Mouse (Mus musculus) forebrain, embryonic 11.5 days (tissue): Measurements from ENCODE around the gene Wdr18. TPM values are rescaled to one million over a fixed set of nuclear protein-coding genes. Genes with fewer than 3 reads are reported as not detected.

Experiments used
- ATAC-seq: fragments of 200-750 bp; cut with Nextera tagmentation; replicated peaks from 2 replicates; pipeline ENCODE4 v1.8.0; 2017; ENCODE audit warnings: moderate TSS enrichment; ENCODE audit not compliant: low FRiP score
- DNase-seq: peaks from one replicate; pipeline ENCODE4 v3.0.0-alpha.2; 2017; ENCODE audit warnings: low spot score
- H3K27ac ChIP-seq: fragments of 300-500 bp; sonication (generic); 2 replicates; pipeline ENCODE4 v1.5.1; 2014; ENCODE audit warnings: low read depth, low read length
- H3K27me3 ChIP-seq: fragments of 300-500 bp; sonication (generic); 2 replicates; pipeline ENCODE4 v1.6.1; 2014; ENCODE audit warnings: mild to moderate bottlenecking, low read length, mixed read lengths; ENCODE audit not compliant: control insufficient read depth, insufficient read depth
- H3K36me3 ChIP-seq: fragments of 300-500 bp; sonication (generic); 2 replicates; pipeline ENCODE4 v1.6.1; 2014; ENCODE audit warnings: mild to moderate bottlenecking, low read length, moderate library complexity, mixed read lengths; ENCODE audit not compliant: control insufficient read depth, insufficient read depth
- H3K4me1 ChIP-seq: fragments of 300-500 bp; sonication (generic); replicated peaks from 2 replicates; pipeline ENCODE4 v1.6.1; 2014; ENCODE audit warnings: low read length, mixed read lengths; ENCODE audit not compliant: control insufficient read depth, insufficient read depth
- H3K4me2 ChIP-seq: fragments of 300-500 bp; sonication (generic); 2 replicates; pipeline ENCODE4 v1.6.1; 2014; ENCODE audit warnings: low read depth, mild to moderate bottlenecking, low read length, moderate library complexity, mixed read lengths; ENCODE audit not compliant: severe bottlenecking
- H3K4me3 ChIP-seq: fragments of 300-500 bp; sonication (generic); 2 replicates; pipeline ENCODE4 v1.5.1; 2014; ENCODE audit warnings: low read depth, low read length
- H3K9ac ChIP-seq: fragments of 300-500 bp; sonication (generic); 2 replicates; pipeline ENCODE4 v1.6.1; 2014; ENCODE audit warnings: low read length
- H3K9me3 ChIP-seq: fragments of 300-500 bp; sonication (generic); 2 replicates; pipeline ENCODE4 v1.6.1; 2016; ENCODE audit warnings: low read length, mixed read lengths; ENCODE audit not compliant: control insufficient read depth
- WGBS: fragments of 180-500 bp; shearing (Covaris S2); extraction: QIAGEN DNeasy Blood & Tissue Kit; methylation state at CpG from one replicate; pipeline ENCODE4 v1.1.7; 2014; 5-methylcytosine and 5-hydroxymethylcytosine counted together
- polyA plus RNA-seq: library from polyadenylated mRNA; unstranded; fragments of >200 nt; fragmentation: Nextera tagmentation; extraction: Ambion mirVana; gene quantifications from 2 replicates; pipeline ENCODE4 v1.2.1, GENCODE M21; 2014

Wdr18 gene
- polyA plus RNA-seq, 1 experiment from 2014 or later = 111 TPM

GRCm38 (mm10) chr10:80015583-80015982, 55.6 kb downstream of the Wdr18 start:
- peaks cover 33% of the 10 kb centered on the region for H3K27me3 ChIP-seq

DNA sequence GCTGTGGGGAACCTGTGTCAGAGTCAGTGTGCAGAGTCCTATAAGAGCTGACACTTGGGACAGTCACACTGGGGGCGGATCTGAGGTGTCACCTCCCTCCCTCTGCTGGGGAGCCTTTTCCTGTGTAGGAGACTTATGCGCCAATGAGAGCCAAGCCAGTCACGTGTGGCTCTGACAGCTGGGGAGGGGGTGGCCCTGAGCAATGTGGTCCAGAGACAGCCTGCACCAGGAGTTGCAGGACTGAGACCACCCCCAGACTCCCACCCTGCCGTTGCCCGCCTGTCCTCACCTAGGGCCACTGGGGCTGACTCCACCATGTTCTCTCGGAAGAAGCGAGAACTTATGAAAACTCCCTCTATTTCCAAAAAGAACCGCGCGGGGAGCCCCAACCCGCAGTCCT, 56.6 kb downstream of the Wdr18 start, which contains the start of gene Arhgap45:
Gene Arhgap45 (plus strand): TSS at position 143 of the 400 bp plus-strand sequence.
- no peak for DNase-seq
- ATAC-seq = no peak
- no peak within 1 kb of the TSS for H3K9ac ChIP-seq
- H3K4me1 ChIP-seq = peaks cover 5% of the 10 kb centered on the region; the same call in 1 of the 2 replicates
- no peak within 1 kb of the TSS for H3K4me2 ChIP-seq
- H3K27ac ChIP-seq = no peak within 1 kb of the TSS
- 73% methylated on average over 11 of the region's 11 CpGs for WGBS
- H3K9me3 ChIP-seq = no peaks in the 10 kb centered on the region
- peaks cover 33% of the 10 kb centered on the region for H3K27me3 ChIP-seq
- no peak within 1 kb of the TSS for H3K4me3 ChIP-seq
- no peaks in the 10 kb centered on the region for H3K36me3 ChIP-seq

More at GRCm38 (mm10) chr10:80015583-80015982, 55.6 kb downstream of the Wdr18 start:
- Histone ChIP-seq H3K4me2 (no peak overlapping the region), H3K9me3 (peaks cover 6% of the 10 kb centered on the region; the same call in 1 of the 2 replicates), H3K4me1 (peaks cover 5% of the 10 kb centered on the region; the same call in 1 of the 2 replicates), H3K36me3 (no peaks in the 10 kb centered on the region), H3K4me3 (no peak overlapping the region), H3K27ac (no peak overlapping the region), H3K9ac (no peak overlapping the region)
- WGBS = 83% methylated on average over 10 of the region's 10 CpGs
- ATAC-seq (no peak), DNase-seq (no peak)

GRCm38 (mm10) chr10:80016931-80017330, 57.0 kb downstream of the Wdr18 start:
- 88% methylated on average over 10 of the region's 10 CpGs for WGBS
- Histone ChIP-seq H3K27ac (no peak overlapping the region), H3K4me3 (no peak overlapping the region), H3K4me2 (no peak overlapping the region), H3K9ac (no peak overlapping the region), H3K27me3 (peaks cover 33% of the 10 kb centered on the region), H3K4me1 (peaks cover 5% of the 10 kb centered on the region; the same call in 1 of the 2 replicates), H3K36me3 (no peaks in the 10 kb centered on the region), H3K9me3 (no peaks in the 10 kb centered on the region)
- DNase-seq = no peak
- no peak for ATAC-seq

DNA sequence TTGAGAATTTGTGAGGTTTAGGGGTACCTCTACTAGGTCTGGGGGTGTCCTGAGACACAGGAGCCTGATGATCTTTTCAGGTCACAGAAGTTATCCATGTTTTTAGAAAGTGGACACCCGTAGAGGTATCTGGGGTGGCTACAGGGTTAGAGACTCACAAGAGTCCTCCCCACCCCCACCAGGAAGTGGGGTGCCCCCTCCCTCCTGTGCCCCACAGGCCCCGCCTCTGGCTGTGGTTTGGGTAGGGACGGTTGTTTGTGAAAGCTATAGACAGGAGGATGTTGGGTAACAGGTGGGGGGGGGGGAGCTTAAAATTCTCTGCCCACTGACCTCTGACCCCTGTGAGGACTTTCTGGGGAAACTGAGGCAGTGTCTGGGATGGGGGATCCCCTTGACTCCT, 57.4 kb downstream of the Wdr18 start:
- WGBS = 81% methylated on average over 3 of the region's 3 CpGs
- H3K4me3 ChIP-seq = no peak overlapping the region
- H3K36me3 ChIP-seq = no peaks in the 10 kb centered on the region
- no peaks in the 10 kb centered on the region for H3K9me3 ChIP-seq
- no peak for ATAC-seq
- H3K27me3 ChIP-seq = peaks cover 30% of the 10 kb centered on the region
- no peak overlapping the region for H3K4me2 ChIP-seq
- DNase-seq = no peak
- H3K9ac ChIP-seq = no peak overlapping the region
- no peak overlapping the region for H3K27ac ChIP-seq
- peaks cover 5% of the 10 kb centered on the region; the same call in 1 of the 2 replicates for H3K4me1 ChIP-seq

DNA sequence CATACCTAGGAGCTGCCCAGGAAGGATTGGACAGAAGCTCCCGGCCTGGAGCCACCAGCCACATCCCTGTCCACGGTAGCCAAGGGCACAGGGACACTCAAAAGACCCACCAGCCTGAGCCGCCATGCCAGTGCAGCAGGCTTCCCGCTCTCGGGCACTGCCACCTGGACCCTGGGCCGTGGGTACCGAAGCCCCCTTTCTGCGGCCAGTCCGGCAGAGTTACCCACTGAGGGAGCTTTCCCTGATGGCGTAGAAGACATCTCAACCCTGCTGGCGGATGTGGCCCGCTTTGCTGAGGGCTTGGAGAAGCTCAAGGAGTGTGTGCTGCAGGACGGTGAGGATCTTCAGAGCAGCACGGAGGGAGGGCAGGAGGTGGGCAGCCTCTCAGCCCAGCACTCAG, 57.8 kb downstream of the Wdr18 start:
- no peak overlapping the region for H3K4me2 ChIP-seq
- H3K36me3 ChIP-seq = no peaks in the 10 kb centered on the region
- DNase-seq = no peak
- no peak overlapping the region for H3K27ac ChIP-seq
- H3K9me3 ChIP-seq = no peaks in the 10 kb centered on the region
- H3K4me3 ChIP-seq = no peak overlapping the region
- H3K27me3 ChIP-seq = peaks cover 30% of the 10 kb centered on the region
- H3K4me1 ChIP-seq = peaks cover 5% of the 10 kb centered on the region; the same call in 1 of the 2 replicates
- 86% methylated on average over 14 of the region's 14 CpGs for WGBS
- no peak for ATAC-seq
- H3K9ac ChIP-seq = no peak overlapping the region

- Histone ChIP-seq H3K4me2 (no peak overlapping the region), H3K9me3 (no peaks in the 10 kb centered on the region), H3K27ac (no peak overlapping the region), H3K4me1 (peaks cover 5% of the 10 kb centered on the region; the same call in 1 of the 2 replicates), H3K27me3 (peaks cover 19% of the 10 kb centered on the region), H3K9ac (peak overlapping the region; percentile 2; the same call in 1 of the 2 replicates), H3K4me3 (no peak overlapping the region), H3K36me3 (no peaks in the 10 kb centered on the region)
- WGBS = 6% methylated on average over 15 of the region's 15 CpGs
- no peak for DNase-seq
- 0 out of 2 replicates have a peak, but pooled peaks have one; percentile 38 for ATAC-seq
These were observed 58.9 kb downstream of the Wdr18 start for GRCm38 (mm10) chr10:80018739-80019297.

DNA sequence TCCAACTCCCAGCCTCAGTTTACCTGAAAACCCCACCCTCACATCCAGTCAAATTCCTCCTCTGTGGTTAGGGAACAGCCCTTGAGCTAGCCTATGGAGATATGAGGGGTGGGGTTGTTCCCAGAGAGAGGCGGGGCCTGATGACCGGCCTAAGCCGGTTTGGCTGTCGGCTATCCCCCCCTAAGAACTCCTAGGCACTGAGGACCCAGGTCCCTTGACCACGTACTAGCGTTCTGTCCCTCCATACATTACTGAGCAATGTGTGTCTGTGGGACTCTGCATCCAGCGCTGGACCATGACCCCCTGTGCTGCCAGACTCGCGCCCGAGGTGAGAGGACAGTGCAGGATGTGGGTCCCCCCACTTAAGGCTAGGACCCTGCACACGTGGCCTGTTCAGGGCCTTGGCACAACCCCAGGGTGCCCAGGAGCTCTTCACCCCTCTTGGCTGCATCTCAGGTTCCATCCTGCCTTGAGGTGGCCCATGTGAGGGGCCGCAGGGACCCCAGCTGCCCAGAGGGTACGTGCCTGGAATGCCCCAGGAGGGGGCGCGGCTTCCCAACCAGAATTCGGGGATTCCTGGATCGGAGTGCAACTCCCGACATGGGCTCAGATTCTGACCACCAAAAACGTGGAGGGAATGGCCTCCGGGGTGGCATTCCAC, 59.6 kb downstream of the Wdr18 start:
- H3K4me2 ChIP-seq = peak overlapping the region; percentile 40
- H3K27me3 ChIP-seq = peaks cover 11% of the 10 kb centered on the region
- no peaks in the 10 kb centered on the region for H3K9me3 ChIP-seq
- H3K9ac ChIP-seq = peak overlapping the region; percentile 37
- peaks cover 5% of the 10 kb centered on the region; the same call in 1 of the 2 replicates for H3K4me1 ChIP-seq
- whole genome bisulfite sequencing = 3% methylated on average over 20 of the region's 20 CpGs
- H3K4me3 ChIP-seq = peak overlapping the region; percentile 21
- H3K27ac ChIP-seq = no peak overlapping the region
- DNase-seq = peak; percentile 70
- no peaks in the 10 kb centered on the region for H3K36me3 ChIP-seq
- ATAC-seq = peak; percentile 43
